Mouse (Mus musculus) cerebellum, adult 2 months (tissue): ENCODE data around the gene Cemip2.

Experiments
- CTCF ChIP-seq: fragments of 200-500 bp; IDR thresholded peaks from 2 replicates; pipeline ENCODE4 v1.5.1; 2011; ENCODE audit warnings: low read depth, mild to moderate bottlenecking, control low read depth, low read length, moderate library complexity, borderline replicate concordance; ENCODE audit not compliant: insufficient read depth
- POLR2A ChIP-seq: fragments of 200-500 bp; IDR thresholded peaks from 2 replicates; pipeline ENCODE4 v1.6.1; 2011; ENCODE audit warnings: low read length, control low read depth, borderline replicate concordance; ENCODE audit not compliant: insufficient read depth

DNA sequence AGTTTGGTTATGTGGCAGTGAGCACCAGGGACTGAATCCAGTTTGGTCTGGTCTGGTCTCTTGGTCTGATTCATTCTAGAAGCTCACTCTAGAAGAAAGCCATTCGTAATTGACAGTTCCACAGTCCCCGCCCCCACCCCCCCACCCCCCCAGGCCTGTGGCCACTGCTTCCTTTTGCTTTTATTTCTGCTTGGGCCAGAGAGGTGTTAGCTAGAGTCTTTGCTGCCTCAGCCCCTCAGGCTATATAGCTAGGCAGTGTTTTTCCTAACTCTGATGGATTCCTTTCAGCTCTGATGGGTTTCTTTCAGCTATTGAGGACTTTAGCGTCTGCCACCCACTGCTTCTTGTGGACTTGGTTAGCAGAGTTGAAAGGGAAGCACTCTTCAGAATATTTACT, 7.0 kb downstream of the Cemip2 start:
- no peak for TF ChIP-seq CTCF
- no peak for TF ChIP-seq POLR2A
